Mouse (Mus musculus) intestine, embryonic 14.5 days (tissue): ENCODE data around the gene Zbtb8b. TPM values are rescaled to one million over a fixed set of nuclear protein-coding genes. Genes with fewer than 3 reads are reported as not detected.
"Not testable (repeated sequence)": the region's sequence is repeated elsewhere in the genome, so short reads cannot be mapped to it uniquely, and the experiment has no call there.

Experiments
- ATAC-seq: fragments of 200-750 bp; cut with Nextera tagmentation; replicated peaks from 2 replicates; pipeline ENCODE4 v1.8.0; 2017; ENCODE audit warnings: low read depth, moderate number of reproducible peaks, moderate TSS enrichment, moderate library complexity; ENCODE audit not compliant: low FRiP score, low TSS enrichment
- DNase-seq: peaks from one replicate; pipeline ENCODE4 v3.0.0-alpha.2; 2018; ENCODE audit warnings: low spot score
- H3K27ac ChIP-seq: fragments of 300-500 bp; sonication (generic); 2 replicates; pipeline ENCODE4 v1.5.1; 2014; ENCODE audit warnings: low read depth, mild to moderate bottlenecking, control low read depth
- H3K27me3 ChIP-seq: fragments of 300-500 bp; sonication (generic); replicated peaks from 2 replicates; pipeline ENCODE4 v1.6.1; 2014; ENCODE audit warnings: low read length, control low read depth; ENCODE audit not compliant: control insufficient read depth, insufficient read depth
- H3K36me3 ChIP-seq: fragments of 300-500 bp; sonication (generic); 2 replicates; pipeline ENCODE4 v1.6.1; 2014; ENCODE audit warnings: low read length, control low read depth; ENCODE audit not compliant: control insufficient read depth, insufficient read depth
- H3K4me1 ChIP-seq: fragments of 300-500 bp; sonication (generic); replicated peaks from 2 replicates; pipeline ENCODE4 v1.6.1; 2014; ENCODE audit warnings: low read length, control low read depth, mixed read lengths; ENCODE audit not compliant: control insufficient read depth, insufficient read depth
- H3K4me2 ChIP-seq: fragments of 300-500 bp; sonication (generic); 2 replicates; pipeline ENCODE4 v1.6.1; 2014; ENCODE audit warnings: low read length
- H3K4me3 ChIP-seq: fragments of 300-500 bp; sonication (generic); 2 replicates; pipeline ENCODE4 v1.5.1; 2014; ENCODE audit warnings: low read depth, low read length, control low read depth, mixed read lengths
- H3K9ac ChIP-seq: fragments of 300-500 bp; sonication (generic); 2 replicates; pipeline ENCODE4 v1.6.1; 2014; ENCODE audit warnings: mild to moderate bottlenecking, low read length
- H3K9me3 ChIP-seq: fragments of 300-500 bp; sonication (generic); 2 replicates; pipeline ENCODE4 v1.6.1; 2016; ENCODE audit warnings: low read length, control low read depth; ENCODE audit not compliant: control insufficient read depth
- WGBS: fragments of 180-500 bp; shearing (Covaris S2); extraction: QIAGEN DNeasy Blood & Tissue Kit; methylation state at CpG from one replicate; pipeline ENCODE4 v1.1.7; 2014; 5-methylcytosine and 5-hydroxymethylcytosine counted together
- polyA plus RNA-seq: library from polyadenylated mRNA; unstranded; fragments of >200 nt; fragmentation: Nextera tagmentation; extraction: Ambion mirVana; gene quantifications from 2 replicates; pipeline ENCODE4 v1.2.1, GENCODE M21; 2014

Gene Zbtb8b
- polyA plus RNA-seq, 1 experiment from 2014 or later: 1.7 TPM

- H3K9ac ChIP-seq: no peak overlapping the region
- H3K27me3 ChIP-seq: 0 out of 2 replicates have a peak, but pooled peaks cover under 1% of the 10 kb centered on the region
- no peak overlapping the region for H3K4me3 ChIP-seq
- no peaks in the 10 kb centered on the region for H3K36me3 ChIP-seq
- H3K4me1 ChIP-seq: no peaks in the 10 kb centered on the region
- ATAC-seq: no peak
- H3K27ac ChIP-seq: no peak overlapping the region
- no peaks in the 10 kb centered on the region for H3K9me3 ChIP-seq
- no peak overlapping the region for H3K4me2 ChIP-seq
- WGBS: 76% methylated on average over 11 of the region's 11 CpGs
- no peak for DNase-seq
Measured at GRCm38 (mm10) chr4:129447778-129448563, 7.3 kb upstream of the Zbtb8b start.

DNA sequence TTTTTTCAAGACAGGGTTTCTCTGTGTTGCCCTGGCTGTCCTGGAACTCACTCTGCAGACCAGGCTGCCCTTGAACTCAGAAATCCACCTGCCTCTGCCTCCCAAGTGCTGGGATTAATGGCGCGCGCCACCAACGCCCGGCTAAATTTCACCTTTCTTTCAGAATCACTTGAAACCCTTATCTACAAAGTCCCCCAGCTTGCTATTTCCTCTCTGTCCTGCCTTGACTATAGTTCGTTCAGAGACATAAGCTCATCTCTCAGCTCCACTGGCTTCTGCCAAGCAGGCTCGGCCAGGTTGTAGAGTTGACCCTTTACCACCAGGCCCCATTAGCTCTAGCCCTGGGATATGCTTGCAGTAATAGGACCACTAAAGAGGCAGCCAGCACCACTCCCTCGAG, 6.7 kb upstream of the Zbtb8b start:
- 0 out of 2 replicates have a peak, but pooled peaks cover 7% of the 10 kb centered on the region for H3K27me3 ChIP-seq
- ATAC-seq: no peak
- WGBS: 80% methylated on average over 8 of the region's 8 CpGs
- H3K36me3 ChIP-seq: no peaks in the 10 kb centered on the region
- H3K9me3 ChIP-seq: no peaks in the 10 kb centered on the region
- H3K4me1 ChIP-seq: no peaks in the 10 kb centered on the region
- H3K27ac ChIP-seq: no peak overlapping the region
- no peak for DNase-seq
- H3K4me2 ChIP-seq: no peak overlapping the region
- no peak overlapping the region for H3K4me3 ChIP-seq
- no peak overlapping the region for H3K9ac ChIP-seq

DNA sequence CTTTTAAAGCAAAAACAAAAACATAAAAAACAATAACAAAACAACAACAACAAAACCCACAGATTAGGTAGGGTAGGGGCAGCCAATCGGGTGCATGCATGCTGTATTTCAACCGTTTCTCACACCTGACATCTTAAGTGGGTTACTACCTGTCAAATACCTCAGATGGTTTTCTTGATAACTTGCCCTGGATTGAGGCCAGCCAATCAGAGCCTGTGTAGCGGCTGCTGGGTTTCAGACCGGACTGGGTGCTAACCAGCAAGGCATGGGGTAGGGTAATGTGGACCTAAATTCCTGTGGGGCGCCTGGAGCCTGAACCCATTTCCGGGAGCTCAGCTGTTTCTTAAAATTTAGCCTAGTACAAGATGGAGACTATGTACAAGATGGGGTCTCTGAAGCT, 492 bp upstream of the Zbtb8b start:
- Histone ChIP-seq H3K9ac (no peak overlapping the region), H3K4me3 (0 out of 2 replicates have a peak overlapping the region, but pooled peaks have one; percentile 45), H3K4me2 (peak overlapping the region; percentile 61), H3K27ac (no peak overlapping the region), H3K36me3 (no peaks in the 10 kb centered on the region), H3K4me1 (0 out of 2 replicates have a peak, but pooled peaks cover 2% of the 10 kb centered on the region), H3K9me3 (no peaks in the 10 kb centered on the region), H3K27me3 (peaks cover 32% of the 10 kb centered on the region)
- ATAC-seq (no peak; the same call in 1 of the 2 replicates), DNase-seq (no peak)
- WGBS: 31% methylated on average over 6 of the region's 6 CpGs

DNA sequence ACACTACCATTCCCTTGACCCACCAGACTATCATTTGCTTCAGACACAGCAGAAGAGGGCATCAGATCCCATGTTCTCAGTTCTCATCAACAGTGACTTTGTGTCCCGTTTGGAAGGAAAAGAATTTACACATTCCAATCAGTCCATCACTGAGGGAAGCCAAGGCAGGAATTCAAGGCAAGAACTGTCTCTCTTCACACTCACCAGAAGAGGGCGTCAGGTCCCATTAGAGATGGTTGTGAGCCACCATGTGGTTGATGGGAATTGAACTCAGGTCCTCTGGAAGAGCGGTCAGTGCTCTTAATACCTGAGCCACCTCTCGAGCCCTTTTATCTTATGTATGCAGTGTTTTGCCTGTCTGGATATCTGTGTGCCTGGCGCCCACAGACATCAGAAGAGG, 22.3 kb downstream of the Zbtb8b start:
- DNase-seq: no peak

DNA sequence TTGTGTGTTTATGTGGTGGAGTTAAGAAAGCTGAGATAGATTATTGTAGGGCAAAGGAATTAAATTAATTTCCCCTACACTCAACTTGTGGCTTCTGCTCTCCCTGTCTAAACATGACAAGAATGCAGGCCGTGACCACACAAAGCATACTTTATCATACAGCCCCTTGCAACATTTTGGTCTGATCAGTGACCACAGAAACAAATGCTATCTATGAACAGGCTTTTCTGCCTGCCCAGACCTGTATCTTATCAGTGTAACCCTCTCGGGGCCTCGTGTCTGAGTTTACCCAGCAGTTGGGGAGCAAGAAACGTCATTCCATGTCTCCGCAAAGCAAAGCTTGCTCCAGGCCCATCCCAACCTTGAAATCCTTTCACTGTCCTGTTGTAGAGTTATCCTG, 24.2 kb downstream of the Zbtb8b start:
- WGBS: 44% methylated on average over 5 of the region's 5 CpGs
- no peak for DNase-seq

More for the DNA sequence above, 22.3 kb downstream of the Zbtb8b start:
- 71% methylated on average over 5 of the region's 5 CpGs for WGBS
- Histone ChIP-seq H3K27ac (no peak overlapping the region), H3K9me3 (no peaks in the 10 kb centered on the region), H3K36me3 (no peaks in the 10 kb centered on the region), H3K4me1 (no peaks in the 10 kb centered on the region), H3K9ac (no peak overlapping the region), H3K4me2 (no peak overlapping the region), H3K27me3 (no peaks in the 10 kb centered on the region), H3K4me3 (no peak overlapping the region)
- ATAC-seq: no peak

GRCm38 (mm10) chr4:129415892-129416291, 24.8 kb downstream of the Zbtb8b start:
- no peak for ATAC-seq
- 96% methylated on average over 5 of the region's 5 CpGs for WGBS
- no peaks in the 10 kb centered on the region for H3K4me1 ChIP-seq
- H3K9me3 ChIP-seq: no peaks in the 10 kb centered on the region
- no peak overlapping the region for H3K9ac ChIP-seq
- H3K36me3 ChIP-seq: no peaks in the 10 kb centered on the region
- H3K4me3 ChIP-seq: no peak overlapping the region
- no peaks in the 10 kb centered on the region for H3K27me3 ChIP-seq
- H3K4me2 ChIP-seq: no peak overlapping the region
- no peak overlapping the region for H3K27ac ChIP-seq
- no peak for DNase-seq

More for the DNA sequence above, 24.2 kb downstream of the Zbtb8b start:
- H3K4me3 ChIP-seq: no peak overlapping the region
- H3K9ac ChIP-seq: no peak overlapping the region
- no peaks in the 10 kb centered on the region for H3K4me1 ChIP-seq
- no peak overlapping the region for H3K27ac ChIP-seq
- H3K36me3 ChIP-seq: no peaks in the 10 kb centered on the region
- H3K27me3 ChIP-seq: no peaks in the 10 kb centered on the region
- no peak overlapping the region for H3K4me2 ChIP-seq
- no peak for ATAC-seq
- H3K9me3 ChIP-seq: no peaks in the 10 kb centered on the region

GRCm38 (mm10) chr4:129410991-129411390, 29.7 kb downstream of the Zbtb8b start:
- no peaks in the 10 kb centered on the region for H3K27me3 ChIP-seq
- H3K36me3 ChIP-seq: no peaks in the 10 kb centered on the region
- no peak overlapping the region for H3K9ac ChIP-seq
- no peak overlapping the region for H3K4me3 ChIP-seq
- 0 out of 2 replicates have a peak, but pooled peaks cover 2% of the 10 kb centered on the region for H3K9me3 ChIP-seq
- ATAC-seq: no peak
- no peak overlapping the region for H3K4me2 ChIP-seq
- DNase-seq: no peak
- H3K4me1 ChIP-seq: peaks cover 6% of the 10 kb centered on the region; the same call in 1 of the 2 replicates
- no peak overlapping the region for H3K27ac ChIP-seq

DNA sequence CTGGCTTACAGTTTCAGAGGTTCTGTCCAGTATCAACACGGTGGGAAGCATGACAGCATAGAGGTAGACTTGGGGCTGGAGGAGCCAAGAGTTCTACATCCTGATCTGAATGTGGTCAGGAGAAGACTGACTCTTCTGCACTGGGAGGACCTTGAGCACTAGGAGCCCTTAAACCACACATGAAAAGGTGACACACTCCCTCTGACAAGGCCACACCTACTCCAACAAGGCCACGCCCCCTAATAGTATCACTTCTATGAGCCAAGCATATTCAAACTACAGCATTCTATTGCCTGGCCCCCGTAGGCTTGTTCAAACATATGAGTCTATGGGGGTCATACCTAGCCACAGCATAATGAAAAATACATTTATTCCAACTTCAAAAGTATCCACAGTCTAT, 30.1 kb downstream of the Zbtb8b start:
- not testable (repeated sequence) for ATAC-seq, H3K9ac ChIP-seq, H3K27ac ChIP-seq, H3K27me3 ChIP-seq, H3K4me2 ChIP-seq, DNase-seq, H3K4me3 ChIP-seq, H3K9me3 ChIP-seq, H3K36me3 ChIP-seq
- H3K4me1 ChIP-seq: peaks cover 10% of the 10 kb centered on the region
- 82% methylated on average over 3 of the region's 3 CpGs for WGBS

GRCm38 (mm10) chr4:129406447-129406846, 34.2 kb downstream of the Zbtb8b start:
- Histone ChIP-seq H3K27me3 (no peaks in the 10 kb centered on the region), H3K9ac (peak overlapping the region; percentile 42; the same call in 1 of the 2 replicates), H3K27ac (no peak overlapping the region), H3K4me2 (peak overlapping the region; percentile 62), H3K4me3 (peak overlapping the region; percentile 38), H3K9me3 (0 out of 2 replicates have a peak, but pooled peaks cover 2% of the 10 kb centered on the region), H3K36me3 (no peaks in the 10 kb centered on the region), H3K4me1 (peaks cover 12% of the 10 kb centered on the region)
- WGBS: 1% methylated on average over 25 of the region's 25 CpGs
- peak; percentile 83 for DNase-seq
- peak; percentile 80; the same call in 1 of the 2 replicates for ATAC-seq
